ENCODE assay signal across 7 mouse cellular contexts in genomic region chr17:24527723-24528559, GRCm38 (mm10). TPM values are rescaled to one million over a fixed set of nuclear protein-coding genes. Genes with fewer than 3 reads are reported as not detected.
DNase-seq lines count a peak whose midpoint lies in the region; ATAC-seq lines count a peak whose summit lies in the region.

Gene Traf7 (minus strand): TSS chr17:24527938.

- H3K27me3 ChIP-seq in embryonic facial prominence, embryonic 11.5 days (ENCODE audit: control insufficient read depth, insufficient read depth, low read length), result no peaks in the 10 kb centered on the region
- no peaks in the 10 kb centered on the region for H3K27me3 ChIP-seq in limb, embryonic 10.5 days (ENCODE audit: low read depth, poor library complexity, severe bottlenecking)
- no peaks in the 10 kb centered on the region for H3K27me3 ChIP-seq in midbrain, embryonic 13.5 days

- H3K9ac ChIP-seq in embryonic facial prominence, embryonic 11.5 days (replicated peaks; ENCODE audit: low read length), result peak within 1 kb of the TSS; percentile 81
- peak within 1 kb of the TSS; percentile 88 for H3K9ac ChIP-seq in midbrain, embryonic 13.5 days (replicated peaks)

- under 1% methylated on average over 40 of the region's 40 CpGs for WGBS in embryonic facial prominence, embryonic 11.5 days
- WGBS in limb, embryonic 10.5 days, result 0% methylated on average over 40 of the region's 40 CpGs
- WGBS in midbrain, embryonic 13.5 days, result under 1% methylated on average over 40 of the region's 40 CpGs

- peaks cover 7% of the 10 kb centered on the region for H3K4me1 ChIP-seq in embryonic facial prominence, embryonic 11.5 days (ENCODE audit: control insufficient read depth, insufficient read depth, low read length)
- peaks cover 50% of the 10 kb centered on the region for H3K4me1 ChIP-seq in limb, embryonic 10.5 days
- H3K4me1 ChIP-seq in midbrain, embryonic 13.5 days (replicated peaks), result peaks cover 60% of the 10 kb centered on the region

- H3K4me3 ChIP-seq in embryonic facial prominence, embryonic 11.5 days (ENCODE audit: low read depth, low read length), result peak within 1 kb of the TSS; percentile 58
- H3K4me3 ChIP-seq in limb, embryonic 10.5 days, result peak within 1 kb of the TSS; percentile 89
- peak within 1 kb of the TSS; percentile 76 for H3K4me3 ChIP-seq in midbrain, embryonic 13.5 days (replicated peaks)

- peaks cover 3% of the 10 kb centered on the region for H3K36me3 ChIP-seq in embryonic facial prominence, embryonic 11.5 days (replicated peaks; ENCODE audit: control insufficient read depth, insufficient read depth, low read depth, low read length)
- H3K36me3 ChIP-seq in limb, embryonic 10.5 days, result peaks cover 51% of the 10 kb centered on the region
- H3K36me3 ChIP-seq in midbrain, embryonic 13.5 days, result peaks cover 17% of the 10 kb centered on the region

- ATAC-seq in embryonic facial prominence, embryonic 11.5 days (replicated peaks; ENCODE audit: insufficient number of reproducible peaks, low FRiP score, low TSS enrichment, low read depth), result peak; percentile 97
- ATAC-seq in granulocyte monocyte progenitor cell, adult 5-6 weeks (replicated peaks; ENCODE audit: poor library complexity, severe bottlenecking), result peak; percentile 84
- ATAC-seq in midbrain, embryonic 13.5 days, result peak; percentile 98

- peak within 1 kb of the TSS; percentile 55 for H3K4me2 ChIP-seq in embryonic facial prominence, embryonic 11.5 days (ENCODE audit: low read depth, low read length)
- H3K4me2 ChIP-seq in midbrain, embryonic 13.5 days (replicated peaks), result peak within 1 kb of the TSS; percentile 88

- peak; percentile 93 for DNase-seq in adrenal gland, postnatal 14 days
- DNase-seq in embryonic facial prominence, embryonic 11.5 days (ENCODE audit: low spot score), result peak; percentile 99
- peak; percentile 99 for DNase-seq in kidney, adult 11 months
- DNase-seq in limb, embryonic 10.5 days (ENCODE audit: low spot score), result peak; percentile 92
- DNase-seq in spleen, adult 12 weeks (ENCODE audit: low spot score), result peak; percentile 80

- no peaks in the 10 kb centered on the region for H3K9me3 ChIP-seq in embryonic facial prominence, embryonic 11.5 days (replicated peaks; ENCODE audit: control insufficient read depth, low read length)
- H3K9me3 ChIP-seq in limb, embryonic 10.5 days (replicated peaks), result no peaks in the 10 kb centered on the region
- no peaks in the 10 kb centered on the region for H3K9me3 ChIP-seq in midbrain, embryonic 13.5 days

- peak within 1 kb of the TSS; percentile 57 for H3K27ac ChIP-seq in embryonic facial prominence, embryonic 11.5 days (replicated peaks; ENCODE audit: low read depth, low read length)
- H3K27ac ChIP-seq in limb, embryonic 10.5 days, result peak within 1 kb of the TSS; percentile 91
- peak within 1 kb of the TSS; percentile 86 for H3K27ac ChIP-seq in midbrain, embryonic 13.5 days

RNA-seq across cellular contexts. Expression of gene Traf7, which starts in this region (rescaled TPM):
- 85.4 and 101 TPM in 2 replicates for total RNA-seq in adrenal gland, postnatal 14 days (2021)
- 86.1 and 88.2 TPM in 2 replicates for polyA plus RNA-seq in embryonic facial prominence, embryonic 11.5 days (2014; fragmentation: Nextera tagmentation; extraction: Ambion mirVana)
- 83.9 and 102 TPM in 2 replicates for total RNA-seq in granulocyte monocyte progenitor cell, adult 5-6 weeks (2014; fragmentation: Nextera tagmentation)
- total RNA-seq in granulocyte monocyte progenitor cell, adult 5-6 weeks (2017), result 61.5 and 104 TPM in 2 replicates
- polyA plus RNA-seq in limb, embryonic 10.5 days (2016; fragmentation: Nextera tagmentation; extraction: Ambion mirVana), result 125 and 136 TPM in 2 replicates
- polyA plus RNA-seq in midbrain, embryonic 13.5 days (2015; fragmentation: Nextera tagmentation; extraction: Ambion mirVana), result 97.3 and 106 TPM in 2 replicates

Comparison
In these comparisons a context has a peak if more than half of its experiments do, and no peak if none do; other contexts are left out.
1. Peak in every context shown above with its lines: DNase-seq, ATAC-seq, H3K4me3 ChIP-seq and H3K27ac ChIP-seq.